Comparison of ENCODE assay signal across 8 mouse cellular contexts in genomic region chr8:57651689-57652455, GRCm38 (mm10). TPM values are rescaled to one million over a fixed set of nuclear protein-coding genes. Genes with fewer than 3 reads are reported as not detected.
DNase-seq lines count a peak whose midpoint lies in the region; ATAC-seq lines count a peak whose summit lies in the region.

No protein-coding gene starts in this region.

- H3K4me3 ChIP-seq in hindbrain, embryonic 10.5 days, result peak overlapping the region; percentile 92

- H3K27me3 ChIP-seq in hindbrain, embryonic 10.5 days (ENCODE audit: insufficient read depth, poor library complexity, severe bottlenecking), result no peaks in the 10 kb centered on the region

- no peaks in the 10 kb centered on the region for H3K36me3 ChIP-seq in hindbrain, embryonic 10.5 days

- peak overlapping the region; percentile 98 for H3K27ac ChIP-seq in hindbrain, embryonic 10.5 days

- WGBS in hindbrain, embryonic 10.5 days, result under 1% methylated on average over 89 of the region's 91 CpGs

- peaks cover 20% of the 10 kb centered on the region for H3K4me1 ChIP-seq in hindbrain, embryonic 10.5 days (replicated peaks)

- peak; percentile 65 for ATAC-seq in frontal cortex, adult (ENCODE audit: low TSS enrichment)

- peak; percentile 88 for DNase-seq in Muller cell, postnatal 12 days (ENCODE audit: inconsistent ontology term)
- DNase-seq in cerebellum, adult 8-10 months, result peak; percentile 74
- DNase-seq in hindbrain, embryonic 10.5 days (ENCODE audit: low spot score), result peak; percentile 78
- DNase-seq in layer of hippocampus, postnatal 25 days (ENCODE audit: extremely low spot score in 1 of 2, low spot score in 1 of 2), result peak; percentile 31 to 60
- DNase-seq in lung, postnatal 36 days, result peak; percentile 74
- peak; percentile 40 for DNase-seq in retina, postnatal 7 days (ENCODE audit: low read depth, low spot score)
- peak; percentile 60 to 77 for DNase-seq in urinary bladder, adult 18-20 months (ENCODE audit: low spot score in 2 of 2)

- no peaks in the 10 kb centered on the region for H3K9me3 ChIP-seq in hindbrain, embryonic 10.5 days

RNA-seq across cellular contexts. Expression of gene Galnt7, which starts 1.0 kb away (rescaled TPM):
- 14.7 and 23.6 TPM in 2 replicates for polyA plus RNA-seq in hindbrain, embryonic 10.5 days (2016; fragmentation: Nextera tagmentation; extraction: Ambion mirVana)
- 10 to 100 TPM in 1 of 2 experiments, 1 to 10 TPM in 1; 9.1 to 10.5 TPM for total RNA-seq in layer of hippocampus, postnatal 25 days (2021)

Comparison
In these comparisons a context has a peak if more than half of its experiments do, and no peak if none do; other contexts are left out.
1. Peak in every context shown above with its lines: DNase-seq, ATAC-seq, H3K4me3 ChIP-seq and H3K27ac ChIP-seq.